Mouse (Mus musculus) heart, embryonic 16.5 days (tissue): ENCODE results near the gene Olfr517. TPM values are rescaled to one million over a fixed set of nuclear protein-coding genes. Genes with fewer than 3 reads are reported as not detected.

Experiments used
- ATAC-seq: fragments of 200-750 bp; cut with Nextera tagmentation; replicated peaks from 2 replicates; pipeline ENCODE4 v1.8.0; 2017; ENCODE audit warnings: moderate number of reproducible peaks; ENCODE audit not compliant: insufficient read depth, low FRiP score; ENCODE audit errors: extremely low read depth
- H3K27ac ChIP-seq: fragments of 300-500 bp; sonication (generic); 2 replicates; pipeline ENCODE4 v1.5.1; 2014; ENCODE audit warnings: mild to moderate bottlenecking, low read length, control low read depth, moderate library complexity
- H3K27me3 ChIP-seq: fragments of 300-500 bp; sonication (generic); 2 replicates; pipeline ENCODE4 v1.6.1; 2014; ENCODE audit warnings: low read length, mixed read lengths; ENCODE audit not compliant: control insufficient read depth, insufficient read depth
- H3K36me3 ChIP-seq: fragments of 300-500 bp; sonication (generic); 2 replicates; pipeline ENCODE4 v1.6.1; 2014; ENCODE audit not compliant: control insufficient read depth, insufficient read depth
- H3K4me1 ChIP-seq: fragments of 300-500 bp; sonication (generic); 2 replicates; pipeline ENCODE4 v1.6.1; 2014; ENCODE audit warnings: low read length, mixed read lengths; ENCODE audit not compliant: control insufficient read depth, insufficient read depth
- H3K4me2 ChIP-seq: fragments of 300-500 bp; sonication (generic); 2 replicates; pipeline ENCODE4 v1.6.1; 2014; ENCODE audit warnings: low read depth, mild to moderate bottlenecking, control low read depth, low read length
- H3K4me3 ChIP-seq: fragments of 300-500 bp; sonication (generic); 2 replicates; pipeline ENCODE4 v1.5.1; 2014; ENCODE audit warnings: mild to moderate bottlenecking, control low read depth, low read length
- H3K9ac ChIP-seq: fragments of 300-500 bp; sonication (generic); 2 replicates; pipeline ENCODE4 v1.6.1; 2014; ENCODE audit warnings: low read length, control low read depth
- H3K9me3 ChIP-seq: fragments of 300-500 bp; sonication (generic); replicated peaks from 2 replicates; pipeline ENCODE4 v1.6.1; 2016; ENCODE audit warnings: low read length; ENCODE audit not compliant: control insufficient read depth
- WGBS: fragments of 180-500 bp; shearing (Covaris S2); extraction: QIAGEN DNeasy Blood & Tissue Kit; methylation state at CpG from one replicate; pipeline ENCODE4 v1.1.7; 2014; 5-methylcytosine and 5-hydroxymethylcytosine counted together
- polyA plus RNA-seq: library from polyadenylated mRNA; unstranded; fragments of >200 nt; fragmentation: Nextera tagmentation; extraction: Ambion mirVana; gene quantifications from 2 replicates; pipeline ENCODE4 v1.2.1, GENCODE M21; 2015

Gene Olfr517
- not detected in 2 replicates for polyA plus RNA-seq

DNA sequence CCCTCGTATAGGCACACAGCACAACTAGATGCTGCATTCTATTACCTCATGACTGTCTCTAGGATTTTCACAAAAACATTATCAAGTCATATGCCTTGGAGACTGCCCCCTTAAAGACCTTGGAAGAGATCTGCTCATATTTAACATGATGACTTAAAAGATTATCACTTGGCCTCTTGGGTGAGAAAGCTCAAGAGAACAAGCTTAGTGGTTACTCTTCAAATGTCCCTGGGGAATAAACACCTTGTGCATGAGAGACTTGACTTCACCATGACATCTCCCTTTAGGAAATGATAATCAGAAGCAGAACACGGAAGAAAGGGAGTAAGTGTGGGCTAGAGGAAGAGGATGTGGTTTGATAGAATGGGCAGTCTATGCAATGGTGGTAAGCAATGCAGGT lies at the start of gene Olfr517:
Gene Olfr517 (minus strand): TSS at position 101 of the 400 bp plus-strand sequence.
- Histone ChIP-seq H3K27ac (no peak within 1 kb of the TSS), H3K36me3 (no peaks in the 10 kb centered on the region), H3K4me2 (no peak within 1 kb of the TSS), H3K4me1 (no peaks in the 10 kb centered on the region), H3K9me3 (no peaks in the 10 kb centered on the region), H3K27me3 (no peaks in the 10 kb centered on the region), H3K4me3 (no peak within 1 kb of the TSS), H3K9ac (no peak within 1 kb of the TSS)
- no peak for ATAC-seq
- 48% methylated on average over 2 of the region's 2 CpGs for WGBS

DNA sequence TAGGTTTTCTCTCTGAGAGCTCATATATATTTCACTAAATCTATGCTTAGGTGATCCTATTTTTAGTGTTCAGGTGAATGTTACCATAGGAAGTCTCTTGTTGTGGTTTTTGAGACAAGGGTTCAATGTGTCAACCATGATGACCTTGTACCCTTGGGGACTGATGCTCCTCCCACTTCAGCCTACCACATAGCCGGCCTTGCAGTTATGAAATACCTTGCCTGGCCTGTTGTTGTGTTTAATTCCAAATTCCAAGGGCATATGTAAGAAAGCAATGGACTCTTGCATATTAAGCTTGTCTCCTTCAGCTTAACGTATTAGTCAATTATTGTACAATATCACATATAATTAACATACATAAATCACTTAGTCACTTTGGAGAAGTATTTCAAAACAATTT lies 31.8 kb upstream of the Olfr517 start:
- no peak for ATAC-seq
- Histone ChIP-seq H3K27ac (no peak overlapping the region), H3K4me3 (no peak overlapping the region), H3K4me1 (no peaks in the 10 kb centered on the region), H3K9me3 (no peaks in the 10 kb centered on the region), H3K4me2 (no peak overlapping the region), H3K27me3 (no peaks in the 10 kb centered on the region), H3K9ac (no peak overlapping the region), H3K36me3 (no peaks in the 10 kb centered on the region)
- WGBS, result 72% methylated on average over 2 of the region's 2 CpGs

DNA sequence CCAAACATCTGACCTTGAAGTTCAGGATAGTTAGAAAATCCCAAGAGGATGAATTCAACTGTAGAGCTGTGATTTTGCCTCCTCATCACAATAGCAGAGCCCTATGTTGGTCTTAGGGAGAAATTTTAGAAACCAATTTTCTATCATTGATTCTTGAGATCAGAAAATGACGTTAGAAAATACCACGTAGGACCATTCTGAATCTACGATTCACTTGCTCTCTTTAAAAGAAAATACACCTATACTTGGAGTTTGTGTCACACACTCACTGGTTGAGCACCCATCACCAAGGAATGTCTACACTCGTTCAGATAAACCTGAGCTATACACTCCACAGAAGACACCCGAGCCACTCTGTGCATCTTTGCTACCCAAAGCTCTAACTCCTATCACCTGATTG lies 22.1 kb upstream of the Olfr517 start, which contains the start of gene Olfr519:
Gene Olfr519 (minus strand): TSS at position 101 of the 400 bp plus-strand sequence.
- Histone ChIP-seq H3K4me2 (no peak within 1 kb of the TSS), H3K36me3 (no peaks in the 10 kb centered on the region), H3K9me3 (no peaks in the 10 kb centered on the region), H3K27me3 (no peaks in the 10 kb centered on the region), H3K27ac (no peak within 1 kb of the TSS), H3K9ac (no peak within 1 kb of the TSS), H3K4me1 (no peaks in the 10 kb centered on the region), H3K4me3 (no peak within 1 kb of the TSS)
- no peak for ATAC-seq
- WGBS, result 67% methylated on average over 5 of the region's 5 CpGs

DNA sequence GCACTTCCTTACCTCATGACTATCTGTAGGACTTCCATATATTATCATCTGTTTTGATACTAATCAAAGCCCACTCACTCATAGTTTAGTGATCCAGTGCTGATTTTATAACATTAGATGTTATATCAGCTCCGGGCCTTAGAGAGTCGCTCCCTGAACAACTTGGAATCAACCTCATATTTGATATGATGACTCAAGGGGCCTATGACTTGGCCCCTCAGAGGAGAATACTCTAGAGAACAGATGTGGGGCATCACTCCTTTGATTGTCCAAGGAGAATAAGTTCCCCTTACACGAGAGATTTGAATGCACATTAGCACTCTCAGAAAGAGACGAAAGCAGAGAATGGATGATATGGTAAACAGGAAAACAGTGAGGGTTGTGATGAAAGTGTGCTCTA lies 12.7 kb upstream of the Olfr517 start, which contains the start of gene Olfr518:
Gene Olfr518 (minus strand): TSS at position 101 of the 400 bp plus-strand sequence.
- WGBS, result 65% methylated on average over 4 of the region's 4 CpGs
- Histone ChIP-seq H3K4me3 (no peak within 1 kb of the TSS), H3K27ac (no peak within 1 kb of the TSS), H3K9me3 (no peaks in the 10 kb centered on the region), H3K27me3 (no peaks in the 10 kb centered on the region), H3K4me1 (no peaks in the 10 kb centered on the region), H3K36me3 (no peaks in the 10 kb centered on the region), H3K4me2 (no peak within 1 kb of the TSS), H3K9ac (no peak within 1 kb of the TSS)
- no peak for ATAC-seq

DNA sequence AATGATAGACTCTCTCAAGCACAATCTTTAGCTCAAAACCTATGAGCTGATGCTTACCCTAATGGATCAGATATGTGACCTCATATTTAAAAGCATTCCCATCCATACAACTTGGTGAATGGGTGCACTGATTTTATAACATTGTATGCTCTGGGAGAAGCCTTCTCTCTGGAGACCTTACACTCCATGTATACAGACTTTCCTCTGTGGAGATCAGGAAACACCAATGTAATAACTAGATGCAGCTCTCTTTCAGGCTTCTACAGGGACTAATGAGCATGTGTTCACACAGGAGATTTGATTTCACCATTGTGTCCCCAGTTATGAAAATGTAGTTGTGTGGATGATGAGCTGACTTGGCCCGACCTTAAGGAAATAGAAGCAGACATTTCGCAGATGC lies 21.8 kb downstream of the Olfr517 start, which contains the start of gene Olfr516:
Gene Olfr516 (minus strand): TSS at position 101 of the 400 bp plus-strand sequence.
- H3K9me3 ChIP-seq, result 0 out of 2 replicates have a peak, but pooled peaks cover 2% of the 10 kb centered on the region
- H3K36me3 ChIP-seq, result no peaks in the 10 kb centered on the region
- H3K27me3 ChIP-seq, result no peaks in the 10 kb centered on the region
- no peak within 1 kb of the TSS for H3K27ac ChIP-seq
- no peaks in the 10 kb centered on the region for H3K4me1 ChIP-seq
- H3K4me2 ChIP-seq, result no peak within 1 kb of the TSS
- ATAC-seq, result no peak
- H3K4me3 ChIP-seq, result no peak within 1 kb of the TSS
- no peak within 1 kb of the TSS for H3K9ac ChIP-seq
- 73% methylated on average over 2 of the region's 2 CpGs for WGBS

DNA sequence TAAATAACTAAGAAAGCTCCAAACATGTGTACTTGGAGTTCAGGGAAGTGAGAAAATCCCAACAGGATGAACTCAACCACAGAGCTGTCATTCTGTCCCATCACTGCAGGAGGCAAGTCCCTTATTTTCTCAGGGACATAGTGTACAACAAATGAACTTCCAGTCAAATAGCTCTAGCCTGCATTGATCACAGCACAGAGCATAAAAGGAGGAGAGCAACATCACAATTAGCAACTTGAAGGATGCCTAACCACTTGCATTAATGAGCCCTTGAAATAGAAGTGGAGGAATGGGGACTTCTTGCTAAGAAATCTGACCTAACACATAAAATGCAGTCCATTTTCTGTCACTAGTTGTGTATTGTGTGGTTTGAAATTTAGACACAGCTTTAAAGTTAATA lies 46.3 kb downstream of the Olfr517 start, which contains the start of gene Olfr514:
Gene Olfr514 (minus strand): TSS at position 101 of the 400 bp plus-strand sequence.
- Histone ChIP-seq H3K4me2 (no peak within 1 kb of the TSS), H3K36me3 (no peaks in the 10 kb centered on the region), H3K4me3 (no peak within 1 kb of the TSS), H3K27ac (no peak within 1 kb of the TSS), H3K4me1 (no peaks in the 10 kb centered on the region), H3K27me3 (no peaks in the 10 kb centered on the region), H3K9me3 (no peaks in the 10 kb centered on the region), H3K9ac (no peak within 1 kb of the TSS)
- no peak for ATAC-seq

Other genes starting within 250 kb of the Olfr517 start
- gene Olfr508, start 242.4 kb downstream of the Olfr517 start, polyA plus RNA-seq, result not detected in 2 replicates
- gene Olfr509, start 220.5 kb downstream of the Olfr517 start, polyA plus RNA-seq, result not detected in 2 replicates
- not detected in 2 replicates for gene Olfr510, start 206.0 kb downstream of the Olfr517 start, polyA plus RNA-seq
- not detected in 2 replicates for gene Olfr512, start 159.1 kb downstream of the Olfr517 start, polyA plus RNA-seq
- gene Olfr513, start 121.4 kb downstream of the Olfr517 start, polyA plus RNA-seq, result not detected in 2 replicates
- gene Olfr514, start 46.4 kb downstream of the Olfr517 start, polyA plus RNA-seq, result not detected in 2 replicates
- gene Olfr516, start 21.9 kb downstream of the Olfr517 start, polyA plus RNA-seq, result not detected in 2 replicates
- not detected in 2 replicates for gene Olfr518, start 12.6 kb upstream of the Olfr517 start, polyA plus RNA-seq
- gene Olfr519, start 22.0 kb upstream of the Olfr517 start, polyA plus RNA-seq, result not detected in 2 replicates
- gene Nlrp10, start 57.8 kb upstream of the Olfr517 start, polyA plus RNA-seq, result 20.7 and 23.3 TPM in 2 replicates
- 49.2 and 49.4 TPM in 2 replicates for gene Eif3f, start 62.0 kb upstream of the Olfr517 start, polyA plus RNA-seq
- 0.76 and 0.89 TPM in 2 replicates for gene Tub, start 78.0 kb upstream of the Olfr517 start, polyA plus RNA-seq
- gene Ric3, start 211.0 kb upstream of the Olfr517 start, polyA plus RNA-seq, result 0.45 and 0.68 TPM in 2 replicates